Mouse (Mus musculus): ENCODE data around the gene Snrpn. TPM values are rescaled to one million over a fixed set of nuclear protein-coding genes. Genes with fewer than 3 reads are reported as not detected.
"Not testable (repeated sequence)": the region's sequence is repeated elsewhere in the genome, so short reads cannot be mapped to it uniquely, and the experiment has no call there.

Gene Snrpn
- total RNA-seq (2021), result 100 to 1,000 TPM; 846 to 963 TPM

DNA sequence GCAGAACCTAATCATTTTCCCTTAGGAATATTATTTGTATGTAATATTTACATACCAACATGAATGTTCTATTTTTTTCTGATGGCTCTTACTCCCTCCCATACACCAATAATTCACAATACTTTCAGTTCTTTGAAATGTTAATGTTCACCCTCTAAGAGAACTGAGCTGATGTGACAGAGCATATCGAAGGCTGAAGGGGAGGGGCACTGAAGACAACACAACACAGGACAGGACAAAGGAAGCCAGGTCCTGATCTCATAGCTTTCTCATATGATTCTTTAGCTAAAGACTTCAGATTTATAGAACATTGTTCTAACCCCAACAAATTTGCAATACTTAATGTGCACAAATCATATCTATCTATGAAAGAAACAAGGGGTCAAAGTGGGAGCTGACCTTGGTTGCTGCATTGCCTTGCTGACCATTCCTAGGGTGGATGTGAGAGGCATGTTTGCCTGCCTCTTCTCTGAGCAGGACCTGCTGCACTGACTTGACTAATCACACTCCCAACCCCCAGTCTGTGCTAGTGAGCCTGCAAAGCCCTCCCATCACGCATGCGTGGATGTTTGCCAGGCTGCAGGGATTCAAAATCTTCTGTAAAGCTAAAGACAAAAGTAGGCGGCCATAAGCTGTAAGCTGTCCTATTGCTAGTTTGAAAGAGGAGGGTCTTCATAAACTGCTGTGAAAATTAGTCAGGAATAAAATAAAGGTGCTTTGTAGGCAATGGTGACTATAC is at the start of gene Snrpn:
Snrpn (minus strand) TSS at position 478 of the 739 bp plus-strand sequence.
- DNase-seq (ENCODE audit: low spot score in 2 of 2), result peak; percentile 3 to 5
- intact Hi-C loops (cut with DNase I), result no loop called here

DNA sequence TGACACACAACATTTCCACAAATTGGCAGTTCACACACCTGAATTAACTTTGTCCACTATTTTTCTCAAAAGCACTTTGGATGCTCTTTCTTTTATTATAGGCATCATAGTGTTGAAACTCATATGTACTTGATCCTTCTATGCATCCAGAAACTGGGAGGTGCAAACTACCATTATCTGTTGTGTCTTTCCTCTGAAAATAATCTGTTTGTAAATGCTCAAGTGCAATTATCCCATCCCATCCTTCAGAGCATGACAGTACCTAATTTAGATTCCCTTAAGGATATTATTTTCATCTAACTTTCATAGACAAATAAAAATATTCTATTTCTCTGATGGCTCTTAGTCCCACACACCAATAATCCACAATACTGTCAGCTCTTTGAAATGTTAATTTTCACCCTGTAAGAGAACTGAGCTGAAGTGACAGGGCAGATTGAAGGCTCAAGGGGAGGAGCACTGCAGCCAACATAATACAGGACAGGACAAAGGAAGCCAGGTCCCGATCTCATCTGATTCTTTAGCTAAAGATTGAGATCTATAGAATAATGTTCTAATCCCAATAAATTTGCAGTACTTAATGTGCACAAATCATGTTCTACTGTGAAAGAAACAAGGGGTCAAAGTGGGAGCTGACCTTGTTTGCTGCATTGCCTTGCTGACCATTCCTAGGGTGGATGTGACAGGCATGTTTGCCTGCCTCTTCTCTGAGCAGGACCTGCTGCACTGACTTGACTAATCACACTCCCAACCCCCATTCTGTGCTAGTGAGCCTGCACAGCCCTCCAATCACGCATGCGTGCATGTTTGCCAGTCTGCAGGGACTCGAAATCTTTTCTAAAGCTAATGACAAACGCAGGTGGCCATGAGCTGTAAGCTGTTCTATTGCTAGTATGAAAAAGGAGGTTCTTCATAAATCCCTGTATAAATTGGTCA is 30.5 kb upstream of the Snrpn start:
- peak; percentile 11 to 18 for DNase-seq (ENCODE audit: low spot score in 2 of 2)
- intact Hi-C loops (cut with DNase I), result no loop called here

DNA sequence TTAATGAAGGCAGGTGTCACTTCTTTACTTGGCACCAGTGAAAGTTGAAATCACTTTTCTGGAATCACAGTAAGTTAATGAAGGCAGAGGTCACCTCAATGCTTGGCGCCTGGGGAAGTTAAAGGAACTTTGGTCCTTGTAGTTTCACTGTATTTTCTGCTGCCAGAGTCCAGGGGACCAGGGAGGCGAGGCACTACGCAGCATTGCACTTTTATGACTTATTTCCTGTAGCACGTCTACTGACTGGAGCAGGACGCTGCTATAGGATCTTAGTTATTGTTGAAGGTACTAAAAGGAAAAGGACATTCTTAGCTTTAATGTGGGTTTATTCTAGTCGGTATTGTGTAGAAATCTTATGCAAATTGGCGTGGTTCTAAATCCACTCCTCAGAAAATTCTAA is 14.7 kb downstream of the Snrpn start:
- DNase-seq (ENCODE audit: low spot score in 2 of 2), result no peak
- intact Hi-C loops (cut with DNase I), result no loop called here

DNA sequence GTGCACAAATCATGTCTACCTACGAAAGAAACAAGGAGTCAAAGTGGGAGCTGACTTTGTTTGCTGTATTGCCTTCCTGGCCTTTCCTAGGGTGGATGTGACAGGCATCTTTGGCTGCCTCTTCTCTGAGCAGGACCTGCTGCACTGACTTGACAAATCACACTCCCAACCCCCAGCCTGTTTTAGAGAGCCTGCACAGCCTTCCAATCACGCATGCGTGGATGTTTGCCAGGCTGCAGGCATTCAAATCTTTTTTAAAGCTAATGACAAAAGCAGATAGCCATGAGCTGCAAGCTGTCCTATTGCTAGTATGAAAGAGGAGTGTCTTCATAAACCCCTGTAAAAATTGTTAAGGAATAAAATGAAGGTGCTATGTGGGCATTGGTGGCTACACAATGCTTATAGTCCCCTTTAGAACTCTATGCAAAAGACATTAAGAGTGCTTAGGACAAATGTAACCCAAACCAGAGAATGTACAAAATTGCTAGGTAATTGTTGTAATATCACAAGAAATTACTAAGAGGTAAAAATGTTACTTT is 16.9 kb downstream of the Snrpn start:
- intact Hi-C loops (cut with DNase I), result not testable (repeated sequence)
- DNase-seq (ENCODE audit: low spot score in 2 of 2), result peak in 1 of 2 experiments; percentile 2

DNA sequence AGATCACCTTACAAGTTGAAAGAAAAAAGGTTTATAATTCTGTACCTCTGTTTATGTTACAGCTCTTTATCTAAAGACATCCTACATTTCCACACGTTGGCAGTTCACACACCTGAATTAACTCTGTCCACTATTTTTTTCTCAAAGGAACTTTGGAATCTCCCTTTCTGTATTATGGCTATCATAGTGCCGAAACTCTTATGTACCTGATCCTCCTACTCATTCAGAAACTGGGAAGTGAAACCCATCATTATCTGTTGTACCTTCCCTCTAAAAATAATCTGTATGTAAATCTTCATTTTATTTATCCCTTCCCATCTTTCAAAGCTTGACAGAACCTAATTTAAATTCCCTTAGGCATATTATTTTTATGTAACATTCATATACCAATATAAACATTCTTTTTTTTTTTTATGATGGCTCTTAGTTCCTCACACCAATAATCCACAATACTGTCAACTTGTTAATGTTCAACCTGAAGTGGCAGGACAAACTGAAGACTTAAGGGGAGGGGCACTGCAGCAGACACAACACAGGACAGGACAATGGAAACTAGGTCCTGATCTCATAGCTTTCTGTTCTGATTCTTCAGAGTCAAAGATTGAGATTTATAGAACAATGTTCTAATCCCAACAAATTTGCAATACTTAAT is 17.5 kb downstream of the Snrpn start:
- DNase-seq (ENCODE audit: low spot score in 2 of 2), result no peak

DNA sequence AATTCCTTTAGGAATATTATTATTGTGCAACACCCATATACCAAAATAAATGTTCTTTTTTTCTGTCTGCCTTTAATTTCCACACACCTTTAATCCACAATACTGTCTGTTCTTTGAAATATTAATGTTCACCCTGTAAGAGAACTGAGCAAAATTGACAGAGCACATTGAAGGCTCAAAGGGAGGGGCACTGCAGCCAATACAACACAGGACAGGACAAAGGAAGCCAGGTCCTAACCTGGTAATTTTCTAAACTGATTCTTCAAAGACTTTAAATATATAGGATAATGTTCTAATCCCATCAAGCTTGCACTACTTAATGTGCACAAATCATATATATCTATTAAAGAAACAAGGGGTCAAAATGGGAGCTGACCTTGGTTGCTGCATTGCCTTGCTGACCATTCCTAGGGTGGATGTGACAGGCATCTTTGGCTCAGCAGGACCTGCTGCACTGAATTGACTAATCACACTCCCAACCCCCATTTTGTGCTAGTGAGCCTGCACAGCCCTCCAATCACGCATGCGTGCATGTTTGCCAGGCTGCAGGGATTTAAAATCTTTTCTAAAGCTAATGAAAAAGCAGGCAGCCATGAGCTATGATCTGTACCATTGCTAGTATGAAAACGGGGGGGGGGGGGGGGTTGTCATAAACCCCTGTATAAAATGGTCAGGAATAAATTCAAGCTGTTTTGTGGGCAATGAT is 42.7 kb downstream of the Snrpn start:
- no peak for DNase-seq (ENCODE audit: low spot score in 2 of 2)
- intact Hi-C loops (cut with DNase I), result no loop called here

More for the DNA sequence above, 17.5 kb downstream of the Snrpn start:
- intact Hi-C loops (cut with DNase I), result no loop called here

DNA sequence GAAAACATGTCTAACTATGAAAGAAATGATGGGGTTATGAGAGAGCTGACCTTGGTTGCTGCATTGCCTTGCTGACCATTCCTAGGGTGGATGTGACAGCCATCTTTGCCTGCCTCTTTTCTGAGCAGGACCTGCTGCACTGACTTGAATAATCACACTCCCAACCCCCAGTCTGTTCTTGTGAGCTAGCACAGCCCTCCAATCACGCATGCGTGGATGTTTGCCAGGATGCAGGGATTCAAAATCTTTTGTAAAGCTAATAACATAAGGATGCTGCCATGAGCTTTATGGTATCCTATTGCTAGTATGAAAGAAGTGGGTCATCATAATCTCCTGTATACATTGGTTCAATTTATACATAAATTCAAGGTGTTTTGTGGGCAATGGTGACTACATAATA is 63.7 kb downstream of the Snrpn start:
- intact Hi-C loops (cut with DNase I), result no loop called here
- DNase-seq (ENCODE audit: low spot score in 2 of 2), result no peak

DNA sequence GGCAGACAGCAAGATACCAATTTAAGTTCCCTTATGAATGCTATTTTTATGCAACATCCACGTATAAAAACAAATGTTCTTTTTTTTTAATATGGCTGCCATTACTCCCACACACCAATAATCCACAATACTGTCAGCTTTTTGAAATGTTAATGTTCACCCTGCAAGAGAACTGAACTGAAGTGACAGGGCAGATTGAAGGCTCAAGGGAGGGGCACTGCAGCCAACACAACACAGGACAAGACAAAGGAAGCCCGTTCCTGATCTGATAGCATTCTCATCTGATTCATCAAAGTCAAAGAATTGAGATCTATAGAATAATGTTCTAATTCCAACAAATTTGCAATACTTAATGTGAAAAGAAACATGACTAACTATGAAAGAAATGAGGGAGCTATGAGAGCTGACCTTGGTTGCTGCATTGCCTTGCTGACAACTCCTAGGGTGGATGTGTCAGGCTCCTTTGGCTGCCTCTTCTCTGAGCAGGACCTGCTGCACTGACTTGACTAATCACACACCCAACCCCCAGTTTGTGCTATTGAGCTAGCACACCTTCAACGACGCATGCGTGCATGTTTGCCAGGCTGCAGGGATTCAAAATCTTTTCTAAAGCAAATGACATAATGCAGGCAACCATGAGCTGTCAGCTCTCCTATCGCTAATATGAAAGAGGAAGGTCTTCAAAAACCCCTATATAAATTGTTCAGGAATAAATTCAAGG is 92.4 kb downstream of the Snrpn start:
- intact Hi-C loops (cut with DNase I), result loop anchor here (5.0 kb wide), 1 partner anchor 40 kb away; the partner anchor contains the start of genes Gm38393 and Snurf
- peak; percentile 21 to 31 for DNase-seq (ENCODE audit: low spot score in 2 of 2)

DNA sequence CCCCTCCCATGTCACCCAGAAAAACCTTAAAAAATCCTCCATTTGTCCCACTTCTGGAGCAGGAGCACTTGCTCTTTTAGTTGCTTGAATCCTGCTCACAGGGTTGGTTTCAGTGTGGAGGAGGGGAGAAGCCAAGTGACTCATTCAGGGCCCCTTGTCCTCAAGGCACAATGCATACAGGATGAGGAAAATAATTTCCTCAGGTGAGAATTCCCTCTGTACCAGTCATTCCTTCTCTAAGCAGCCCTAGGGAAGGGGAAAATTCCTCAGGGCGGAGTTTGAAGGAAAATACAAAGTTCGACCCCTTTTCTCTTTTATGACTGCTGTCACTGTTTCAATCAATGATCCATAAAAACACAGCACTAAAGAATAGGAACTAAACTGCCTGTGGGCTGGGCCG is 126.8 kb downstream of the Snrpn start:
- DNase-seq (ENCODE audit: low spot score in 2 of 2), result no peak
- intact Hi-C loops (cut with DNase I), result no loop called here

DNA sequence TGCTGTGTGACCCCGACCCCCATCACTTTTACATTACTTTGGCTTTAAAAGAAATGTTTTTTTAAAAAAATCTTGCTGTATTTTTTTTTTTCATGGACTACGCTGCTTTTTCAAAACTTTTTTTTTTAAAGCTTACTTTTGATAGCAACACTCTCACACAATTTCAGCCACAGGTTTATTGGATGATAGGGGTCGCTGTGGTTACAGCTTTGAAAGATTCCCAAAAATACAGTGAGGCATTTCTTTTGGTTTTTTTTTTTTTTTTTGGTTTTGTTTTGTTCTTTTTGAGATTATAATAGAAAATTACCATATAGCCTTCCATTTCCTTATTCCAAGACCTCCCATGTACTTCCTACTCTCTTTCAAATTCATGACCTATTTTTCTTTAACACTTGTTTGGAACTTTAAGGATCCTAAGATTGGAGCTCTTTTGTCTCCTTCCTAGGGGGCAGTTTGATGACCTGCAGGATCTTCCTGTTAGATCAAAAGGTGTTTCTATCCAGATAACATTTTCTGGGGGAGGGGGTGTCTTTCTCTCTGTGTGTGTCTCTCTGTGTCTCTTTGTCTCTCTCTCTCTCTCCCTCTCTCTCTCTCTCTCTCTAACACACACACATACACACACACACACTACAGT is 132.2 kb downstream of the Snrpn start:
- DNase-seq (ENCODE audit: low spot score in 2 of 2), result no peak
- intact Hi-C loops (cut with DNase I), result loop anchor here (5.0 kb wide), 2 partner anchors 39 to 239 kb away; no protein-coding TSS in a partner anchor

DNA sequence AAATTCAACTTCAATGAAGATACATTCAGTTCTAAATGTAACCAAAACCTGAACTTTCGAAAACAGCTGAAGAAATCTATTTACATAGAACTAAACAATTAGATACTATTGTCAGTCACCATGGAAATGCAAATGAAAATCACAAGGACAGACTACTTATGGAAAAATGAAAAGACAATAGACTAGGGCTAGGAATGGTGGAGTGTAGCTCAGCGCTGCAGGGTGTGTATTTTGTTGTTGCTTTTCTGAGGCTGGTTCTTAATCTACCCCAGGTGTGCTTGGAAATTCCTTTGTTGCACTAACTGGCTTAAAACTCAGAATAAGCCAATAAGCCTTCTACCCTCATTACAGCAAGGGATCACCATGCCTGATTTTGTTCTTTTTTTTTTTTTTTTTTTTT is 133.8 kb downstream of the Snrpn start:
- intact Hi-C loops (cut with DNase I), result loop anchor here (5.0 kb wide), 2 partner anchors 41 to 241 kb away; no protein-coding TSS in a partner anchor
- DNase-seq (ENCODE audit: low spot score in 2 of 2), result no peak

DNA sequence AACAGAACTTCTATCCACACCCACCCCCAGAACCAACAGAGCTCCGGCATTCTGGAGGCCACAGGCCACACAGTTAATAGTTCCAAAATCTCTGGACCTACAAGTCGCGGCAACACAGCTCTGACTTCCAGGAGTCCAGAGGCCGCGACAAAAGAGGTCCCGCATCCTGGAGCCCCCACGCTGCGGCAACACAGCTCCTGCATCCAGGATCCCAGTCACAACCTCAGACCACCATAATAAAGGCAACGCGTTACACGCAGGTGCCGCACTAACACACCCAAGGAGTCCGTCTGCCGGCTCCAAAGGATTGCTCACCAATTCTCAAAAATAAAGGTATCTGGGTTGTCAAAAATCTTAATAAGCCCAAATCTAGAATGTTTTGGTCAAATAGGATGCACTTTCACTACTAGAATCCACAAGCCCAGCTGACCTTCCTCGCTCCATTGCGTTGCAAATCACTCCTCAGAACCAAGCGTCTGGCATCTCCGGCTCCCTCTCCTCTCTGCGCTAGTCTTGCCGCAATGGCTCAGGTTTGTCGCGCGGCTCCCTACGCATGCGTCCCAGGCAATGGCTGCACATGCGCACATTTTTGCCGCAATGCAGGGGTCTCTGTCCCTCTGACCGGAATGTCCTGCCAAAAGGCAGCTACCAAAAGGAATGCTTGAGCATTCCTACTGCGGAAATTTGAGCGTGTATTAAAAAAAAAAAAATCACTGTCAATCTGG is 135.3 kb downstream of the Snrpn start, which contains the start of the genes Snurf and Gm38393:
Snurf (minus strand) TSS at position 444 of the 725 bp plus-strand sequence.
Gm38393 (minus strand) TSS at position 459 of the 725 bp plus-strand sequence.
- DNase-seq (ENCODE audit: low spot score in 2 of 2), result peak; percentile 79 to 83
- intact Hi-C loops (cut with DNase I), result loop anchor here (5.0 kb wide), 2 partner anchors 43 to 243 kb away; no protein-coding TSS in a partner anchor

DNA sequence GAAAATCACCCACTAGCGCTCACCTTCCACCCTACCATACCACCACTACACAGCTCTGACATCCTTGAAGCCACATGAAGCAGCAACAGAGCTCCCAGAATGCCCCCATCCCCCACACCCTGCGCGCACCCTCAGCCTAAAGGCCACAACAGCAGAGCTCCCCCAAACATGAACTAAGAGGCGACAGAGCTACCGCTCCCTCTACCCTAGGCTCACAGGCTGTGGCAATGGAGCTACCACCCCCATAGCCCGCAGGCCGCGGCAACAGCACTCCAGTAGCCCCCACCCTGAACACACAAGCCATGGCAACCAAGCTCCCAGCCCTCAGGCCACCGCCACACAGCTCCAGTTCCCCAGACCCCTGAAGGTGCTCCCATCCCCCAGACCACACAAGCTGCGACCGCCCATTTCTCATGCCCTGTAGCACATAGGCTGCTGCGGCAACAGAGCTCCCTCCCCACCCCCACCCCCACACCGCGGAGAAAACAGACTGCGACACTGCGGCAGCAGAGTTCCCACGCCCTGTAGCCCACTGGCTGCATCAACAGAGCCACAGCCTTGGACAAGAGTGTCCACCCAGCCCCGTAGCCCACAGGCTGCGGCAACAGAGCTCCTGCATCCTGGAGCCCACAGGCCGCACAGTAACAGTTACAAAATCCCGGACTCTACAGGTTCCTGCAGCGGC is 136.0 kb downstream of the Snrpn start:
- intact Hi-C loops (cut with DNase I), result no loop called here
- DNase-seq (ENCODE audit: low spot score in 2 of 2), result peak; percentile 27 to 44

DNA sequence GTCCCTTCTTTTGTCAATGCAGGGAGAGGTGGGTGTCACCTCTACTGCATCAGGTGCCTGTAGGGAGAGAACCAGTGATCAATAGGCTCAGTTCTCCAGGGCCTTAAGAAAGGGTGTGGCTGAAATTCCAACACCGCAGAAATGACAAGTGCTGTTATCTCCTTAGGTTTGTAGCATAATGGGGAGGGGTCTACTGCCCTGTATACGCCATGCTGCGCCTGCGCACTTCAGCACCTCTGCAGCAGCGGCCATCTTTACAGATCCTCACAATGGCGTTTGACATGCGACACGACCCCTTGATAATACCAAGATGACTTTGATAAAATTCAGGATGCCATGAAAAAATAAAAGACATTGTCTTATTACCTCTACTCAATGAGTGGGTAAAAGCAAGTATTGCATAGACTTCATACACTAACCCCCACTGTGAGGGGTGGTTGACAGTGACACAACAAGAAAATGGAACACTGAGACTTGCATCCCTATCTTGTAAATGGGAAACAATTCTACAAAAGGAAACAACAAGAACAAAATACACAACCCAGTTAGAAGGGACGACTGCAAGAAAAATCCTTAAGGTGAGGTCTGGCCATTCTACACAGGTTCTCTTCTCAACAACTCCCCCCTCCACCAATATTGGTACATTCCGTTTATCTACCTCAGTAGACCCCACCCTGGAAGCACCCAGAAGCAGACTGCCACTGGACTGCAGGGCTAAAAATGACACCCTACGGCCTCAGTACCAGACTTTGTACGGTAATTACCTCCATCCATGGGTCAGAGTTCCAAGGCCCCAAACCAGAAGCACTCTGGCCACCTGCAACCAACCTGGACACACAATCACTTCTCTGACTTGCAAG is 136.8 kb downstream of the Snrpn start:
- DNase-seq (ENCODE audit: low spot score in 2 of 2), result peak; percentile 21 to 38
- intact Hi-C loops (cut with DNase I), result no loop called here

DNA sequence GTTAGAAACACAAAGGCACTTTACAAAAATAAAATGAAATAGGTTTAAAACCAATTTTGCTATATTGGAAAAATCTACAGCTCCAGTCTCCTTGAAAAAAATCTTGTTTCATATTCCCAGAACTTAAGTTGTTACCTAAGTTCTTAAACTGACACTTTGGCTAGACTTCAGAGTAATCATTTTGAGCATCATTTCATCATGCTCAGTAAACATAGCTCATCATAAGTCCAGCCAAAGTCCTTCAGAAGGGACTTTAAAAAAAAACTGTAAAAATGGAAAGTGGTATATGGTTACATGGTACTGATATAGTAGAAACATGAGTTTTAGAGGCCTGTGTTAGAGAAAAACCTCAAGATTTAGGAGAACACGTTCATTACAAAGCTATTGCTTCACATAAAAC is 161.4 kb downstream of the Snrpn start:
- intact Hi-C loops (cut with DNase I), result no loop called here
- no peak for DNase-seq (ENCODE audit: low spot score in 2 of 2)
